Mouse (Mus musculus) midbrain, embryonic 12.5 days (tissue): ENCODE results near the gene Qprt. TPM values are rescaled to one million over a fixed set of nuclear protein-coding genes. Genes with fewer than 3 reads are reported as not detected.

Experiments
- ATAC-seq: fragments of 200-750 bp; cut with Nextera tagmentation; 2 replicates; pipeline ENCODE4 v1.8.0; 2017; ENCODE audit warnings: low read depth, moderate TSS enrichment, moderate library complexity; ENCODE audit not compliant: low FRiP score
- H3K27ac ChIP-seq: fragments of 300-500 bp; sonication (generic); replicated peaks from 2 replicates; pipeline ENCODE4 v1.5.1; 2016; ENCODE audit warnings: mild to moderate bottlenecking
- H3K27me3 ChIP-seq: fragments of 300-500 bp; sonication (generic); 2 replicates; pipeline ENCODE4 v1.6.1; 2016; ENCODE audit warnings: mild to moderate bottlenecking
- H3K36me3 ChIP-seq: fragments of 300-500 bp; sonication (generic); 2 replicates; pipeline ENCODE4 v1.6.1; 2016
- H3K4me1 ChIP-seq: fragments of 300-500 bp; sonication (generic); 2 replicates; pipeline ENCODE4 v1.6.1; 2016
- H3K4me2 ChIP-seq: fragments of 300-500 bp; sonication (generic); replicated peaks from 2 replicates; pipeline ENCODE4 v1.6.1; 2016; ENCODE audit warnings: mild to moderate bottlenecking, moderate library complexity
- H3K4me3 ChIP-seq: fragments of 300-500 bp; sonication (generic); 2 replicates; pipeline ENCODE4 v1.5.1; 2016; ENCODE audit warnings: mild to moderate bottlenecking
- H3K9ac ChIP-seq: fragments of 300-500 bp; sonication (generic); replicated peaks from 2 replicates; pipeline ENCODE4 v1.6.1; 2016; ENCODE audit warnings: mild to moderate bottlenecking, moderate library complexity
- H3K9me3 ChIP-seq: fragments of 300-500 bp; sonication (generic); 2 replicates; pipeline ENCODE4 v1.6.1; 2016; ENCODE audit warnings: mild to moderate bottlenecking
- WGBS: fragments of 180-500 bp; shearing (Covaris S2); methylation state at CpG from one replicate; pipeline ENCODE4 v1.1.7; 2016; 5-methylcytosine and 5-hydroxymethylcytosine counted together
- polyA plus RNA-seq: library from polyadenylated mRNA; unstranded; fragments of >200 nt; fragmentation: Nextera tagmentation; extraction: Ambion mirVana; gene quantifications from 2 replicates; pipeline ENCODE4 v1.2.1, GENCODE M21; 2016

The Qprt gene
- polyA plus RNA-seq: 2.5 and 4.2 TPM in 2 replicates

- Histone ChIP-seq H3K4me3 (peak within 1 kb of the TSS; percentile 20; the same call in 1 of the 2 replicates), H3K27ac (no peak within 1 kb of the TSS), H3K36me3 (no peaks in the 10 kb centered on the region), H3K9me3 (no peaks in the 10 kb centered on the region), H3K4me2 (peak within 1 kb of the TSS; percentile 34), H3K4me1 (peaks cover 13% of the 10 kb centered on the region), H3K9ac (peak within 1 kb of the TSS; percentile 39; the same call in 1 of the 2 replicates), H3K27me3 (peaks cover 46% of the 10 kb centered on the region)
- 2% methylated on average over 7 of the region's 7 CpGs for WGBS
- ATAC-seq: no peak
These were observed at the start of gene Qprt for GRCm38 (mm10) chr7:127121911-127122270. Gene Qprt, minus strand, starts transcription at chr7:127122226.

GRCm38 (mm10) chr7:127166501-127166900 lies 44.5 kb upstream of the Qprt start:
- Histone ChIP-seq H3K4me2 (no peak overlapping the region), H3K9me3 (no peaks in the 10 kb centered on the region), H3K27me3 (no peaks in the 10 kb centered on the region), H3K4me3 (no peak overlapping the region), H3K27ac (no peak overlapping the region), H3K9ac (no peak overlapping the region), H3K36me3 (no peaks in the 10 kb centered on the region), H3K4me1 (no peaks in the 10 kb centered on the region)
- no peak for ATAC-seq
- 93% methylated on average over 5 of the region's 5 CpGs for WGBS

- Histone ChIP-seq H3K27ac (no peak overlapping the region), H3K9ac (no peak overlapping the region), H3K36me3 (no peaks in the 10 kb centered on the region), H3K4me2 (no peak overlapping the region), H3K4me3 (no peak overlapping the region), H3K4me1 (no peaks in the 10 kb centered on the region), H3K27me3 (no peaks in the 10 kb centered on the region), H3K9me3 (no peaks in the 10 kb centered on the region)
- WGBS: 87% methylated on average over 12 of the region's 12 CpGs
- no peak for ATAC-seq
These were observed 43.8 kb upstream of the Qprt start for GRCm38 (mm10) chr7:127165607-127166493.

GRCm38 (mm10) chr7:127164002-127164401 lies 42.0 kb upstream of the Qprt start:
- no peak overlapping the region for H3K9ac ChIP-seq
- H3K9me3 ChIP-seq: no peaks in the 10 kb centered on the region
- H3K27me3 ChIP-seq: no peaks in the 10 kb centered on the region
- no peaks in the 10 kb centered on the region for H3K4me1 ChIP-seq
- H3K36me3 ChIP-seq: no peaks in the 10 kb centered on the region
- H3K4me3 ChIP-seq: no peak overlapping the region
- no peak overlapping the region for H3K4me2 ChIP-seq
- no peak for ATAC-seq
- WGBS: 91% methylated on average over 4 of the region's 4 CpGs
- H3K27ac ChIP-seq: no peak overlapping the region

GRCm38 (mm10) chr7:127162546-127162945 lies 40.5 kb upstream of the Qprt start:
- Histone ChIP-seq H3K9ac (no peak overlapping the region), H3K36me3 (no peaks in the 10 kb centered on the region), H3K27me3 (no peaks in the 10 kb centered on the region), H3K4me2 (no peak overlapping the region), H3K9me3 (no peaks in the 10 kb centered on the region), H3K4me3 (no peak overlapping the region), H3K27ac (no peak overlapping the region), H3K4me1 (no peaks in the 10 kb centered on the region)
- no peak for ATAC-seq
- WGBS: 94% methylated on average over 5 of the region's 5 CpGs

GRCm38 (mm10) chr7:127157548-127157947 lies 35.5 kb upstream of the Qprt start:
- no peak overlapping the region for H3K4me3 ChIP-seq
- no peak overlapping the region for H3K27ac ChIP-seq
- no peaks in the 10 kb centered on the region for H3K36me3 ChIP-seq
- no peak for ATAC-seq
- WGBS: 90% methylated on average over 4 of the region's 4 CpGs
- no peak overlapping the region for H3K4me2 ChIP-seq
- H3K4me1 ChIP-seq: no peaks in the 10 kb centered on the region
- H3K9ac ChIP-seq: no peak overlapping the region
- H3K9me3 ChIP-seq: no peaks in the 10 kb centered on the region
- H3K27me3 ChIP-seq: no peaks in the 10 kb centered on the region

- H3K9me3 ChIP-seq: no peaks in the 10 kb centered on the region
- ATAC-seq: no peak
These were observed 31.5 kb upstream of the Qprt start for GRCm38 (mm10) chr7:127153477-127153876.

GRCm38 (mm10) chr7:127152464-127152863 lies 30.4 kb upstream of the Qprt start:
- Histone ChIP-seq H3K9me3 (no peaks in the 10 kb centered on the region), H3K36me3 (no peaks in the 10 kb centered on the region), H3K27ac (no peak overlapping the region), H3K4me1 (no peaks in the 10 kb centered on the region), H3K9ac (no peak overlapping the region), H3K4me2 (no peak overlapping the region), H3K4me3 (no peak overlapping the region), H3K27me3 (no peaks in the 10 kb centered on the region)
- ATAC-seq: no peak
- 88% methylated on average over 6 of the region's 6 CpGs for WGBS

More at GRCm38 (mm10) chr7:127153477-127153876, 31.5 kb upstream of the Qprt start:
- WGBS: 94% methylated on average over 3 of the region's 3 CpGs
- Histone ChIP-seq H3K4me2 (no peak overlapping the region), H3K36me3 (no peaks in the 10 kb centered on the region), H3K4me1 (no peaks in the 10 kb centered on the region), H3K9ac (no peak overlapping the region), H3K27me3 (no peaks in the 10 kb centered on the region), H3K27ac (no peak overlapping the region), H3K4me3 (no peak overlapping the region)

- Histone ChIP-seq H3K27ac (no peak overlapping the region), H3K4me1 (no peaks in the 10 kb centered on the region), H3K9ac (no peak overlapping the region), H3K4me2 (no peak overlapping the region), H3K36me3 (no peaks in the 10 kb centered on the region), H3K4me3 (no peak overlapping the region), H3K9me3 (no peaks in the 10 kb centered on the region), H3K27me3 (no peaks in the 10 kb centered on the region)
- no peak for ATAC-seq
- 84% methylated on average over 3 of the region's 3 CpGs for whole genome bisulfite sequencing
These were observed 25.9 kb upstream of the Qprt start for GRCm38 (mm10) chr7:127147901-127148300.

- no peaks in the 10 kb centered on the region for H3K4me1 ChIP-seq
- H3K36me3 ChIP-seq: no peaks in the 10 kb centered on the region
- WGBS: 40% methylated on average over 2 of the region's 2 CpGs
- H3K27ac ChIP-seq: no peak overlapping the region
- no peak overlapping the region for H3K9ac ChIP-seq
- H3K9me3 ChIP-seq: no peaks in the 10 kb centered on the region
- no peak overlapping the region for H3K4me3 ChIP-seq
- H3K27me3 ChIP-seq: no peaks in the 10 kb centered on the region
- H3K4me2 ChIP-seq: no peak overlapping the region
- no peak for ATAC-seq
These were observed 24.2 kb upstream of the Qprt start for GRCm38 (mm10) chr7:127146267-127146603.

- no peak for ATAC-seq
- H3K4me2 ChIP-seq: no peak overlapping the region
- H3K36me3 ChIP-seq: no peaks in the 10 kb centered on the region
- no peaks in the 10 kb centered on the region for H3K9me3 ChIP-seq
- H3K9ac ChIP-seq: no peak overlapping the region
- no peak overlapping the region for H3K4me3 ChIP-seq
- H3K27ac ChIP-seq: no peak overlapping the region
- WGBS: 42% methylated on average over 9 of the region's 9 CpGs
- no peaks in the 10 kb centered on the region for H3K27me3 ChIP-seq
- no peaks in the 10 kb centered on the region for H3K4me1 ChIP-seq
These were observed 23.6 kb upstream of the Qprt start for GRCm38 (mm10) chr7:127145387-127146266.

- Histone ChIP-seq H3K4me1 (no peaks in the 10 kb centered on the region), H3K9ac (no peak overlapping the region), H3K4me3 (no peak overlapping the region), H3K27ac (no peak overlapping the region), H3K4me2 (no peak overlapping the region), H3K9me3 (no peaks in the 10 kb centered on the region), H3K36me3 (no peaks in the 10 kb centered on the region), H3K27me3 (no peaks in the 10 kb centered on the region)
- WGBS: 92% methylated on average over 7 of the region's 7 CpGs
- no peak for ATAC-seq
These were observed 22.4 kb upstream of the Qprt start for GRCm38 (mm10) chr7:127144412-127144811.
